Mouse (Mus musculus) MEL (cell line): ENCODE measurements around the gene Adcy10. TPM values are rescaled to one million over a fixed set of nuclear protein-coding genes. Genes with fewer than 3 reads are reported as not detected.
A peak's percentile ranks its signal among the peaks of the same experiment; 100 is the strongest.

ENCODE experiments used
- DNase-seq: peaks from one replicate; pipeline ENCODE4 v3.0.0; 2011; ENCODE audit warnings: low read depth, low spot score
- H3K27ac ChIP-seq: 2 replicates; pipeline ENCODE4 v1.5.1; 2012; ENCODE audit warnings: low read depth, mild to moderate bottlenecking, control low read depth, low read length, moderate library complexity; ENCODE audit not compliant: control insufficient read depth
- H3K27me3 ChIP-seq, 2 experiments: fragments of 150-350 bp in 1 of 2; sonication (generic) in 1 of 2; 2 replicates each; pipeline ENCODE4 v1.6.1; 2012; ENCODE audit warnings: low read length in 2 of 2, mild to moderate bottlenecking in 2 of 2, improper control_type of control experiment in 1 of 2, moderate library complexity in 1 of 2; ENCODE audit not compliant: insufficient read depth in 2 of 2, control insufficient read depth in 1 of 2
- H3K36me3 ChIP-seq, 2 experiments: 2 replicates each; pipeline ENCODE4 v1.6.1; 2012 to 2014; ENCODE audit warnings: low read length in 2 of 2, improper control_type of control experiment in 1 of 2, inconsistent platforms in 1 of 2, mild to moderate bottlenecking in 1 of 2; ENCODE audit not compliant: insufficient read depth in 2 of 2, control insufficient read depth in 1 of 2
- H3K4me1 ChIP-seq, 2 experiments: fragments of 150-350 bp in 1 of 2; sonication (generic) in 1 of 2; 2 replicates each; pipeline ENCODE4 v1.6.1; 2012; ENCODE audit warnings: low read length in 2 of 2, improper control_type of control experiment in 1 of 2, mild to moderate bottlenecking in 1 of 2; ENCODE audit not compliant: insufficient read depth in 2 of 2, control insufficient read depth in 1 of 2
- H3K4me3 ChIP-seq, 2 experiments: fragments of 150-350 bp in 1 of 2; sonication (generic) in 1 of 2; 2 replicates each; pipeline ENCODE4 v1.5.1; 2012; ENCODE audit warnings: low read depth in 2 of 2, low read length in 2 of 2, mild to moderate bottlenecking in 2 of 2, moderate library complexity in 2 of 2, control low read depth in 1 of 2, improper control_type of control experiment in 1 of 2; ENCODE audit not compliant: control insufficient read depth in 1 of 2, insufficient read depth in 1 of 2
- H3K79me2 ChIP-seq: 2 replicates; pipeline ENCODE4 v1.6.1; 2012; ENCODE audit warnings: mild to moderate bottlenecking, low read length, moderate library complexity; ENCODE audit not compliant: control insufficient read depth, poor library complexity, insufficient read depth
- H3K9ac ChIP-seq: 2 replicates; pipeline ENCODE4 v1.6.1; 2012; ENCODE audit warnings: low read depth, mild to moderate bottlenecking, control low read depth, low read length, moderate library complexity; ENCODE audit not compliant: control insufficient read depth, poor library complexity, severe bottlenecking
- H3K9me3 ChIP-seq: fragments of 150-350 bp; sonication (generic); replicated peaks from 2 replicates; pipeline ENCODE4 v1.6.1; 2012; ENCODE audit warnings: mild to moderate bottlenecking, low read length, improper control_type of control experiment, moderate library complexity; ENCODE audit not compliant: insufficient read depth
- BHLHE40 ChIP-seq: IDR thresholded peaks from 2 replicates; pipeline ENCODE4 v1.6.1; 2012; ENCODE audit warnings: low read depth, mild to moderate bottlenecking, inconsistent platforms, low read length, improper control_type of control experiment, borderline replicate concordance
- CTCF ChIP-seq, 3 experiments: IDR thresholded peaks in 2 of 3; conservative IDR thresholded peaks in 1 of 3; 2 replicates each; pipeline ENCODE4 v1.5.1; 2011 to 2012; ENCODE audit warnings: low read length in 3 of 3, low read depth in 2 of 3, mild to moderate bottlenecking in 2 of 3, improper control_type of control experiment in 1 of 3, inconsistent platforms in 1 of 3, mixed read lengths in 1 of 3, moderate library complexity in 1 of 3; ENCODE audit not compliant: control insufficient read depth in 1 of 3, insufficient read depth in 1 of 3, poor library complexity in 1 of 3, severe bottlenecking in 1 of 3
- E2F4 ChIP-seq: IDR thresholded peaks from 2 replicates; pipeline ENCODE4 v1.6.1; 2011; ENCODE audit warnings: low read depth, low read length, improper control_type of control experiment, borderline replicate concordance
- ELF1 ChIP-seq: IDR thresholded peaks from 2 replicates; pipeline ENCODE4 v1.6.1; 2014; ENCODE audit warnings: low read depth, mild to moderate bottlenecking, inconsistent platforms, low read length, improper control_type of control experiment, moderate library complexity
- EP300 ChIP-seq, 2 experiments: IDR thresholded peaks; 2 replicates each; pipeline ENCODE4 v1.6.1; 2011; ENCODE audit warnings: improper control_type of control experiment in 2 of 2, low read length in 2 of 2, low read depth in 1 of 2, mild to moderate bottlenecking in 1 of 2
- ETS1 ChIP-seq: IDR thresholded peaks from 2 replicates; pipeline ENCODE4 v1.6.1; 2012; ENCODE audit warnings: low read depth, mild to moderate bottlenecking, inconsistent platforms, low read length, improper control_type of control experiment, moderate library complexity
- HCFC1 ChIP-seq: IDR thresholded peaks from 2 replicates; pipeline ENCODE4 v1.6.1; 2012; ENCODE audit warnings: low read depth, mild to moderate bottlenecking, inconsistent platforms, low read length, improper control_type of control experiment, moderate library complexity
- JUND ChIP-seq: IDR thresholded peaks from 2 replicates; pipeline ENCODE4 v1.6.1; 2011; ENCODE audit warnings: low read depth, mild to moderate bottlenecking, improper control_type of control experiment, low read length
- MAZ ChIP-seq: IDR thresholded peaks from 2 replicates; pipeline ENCODE4 v1.6.1; 2012; ENCODE audit warnings: low read depth, mild to moderate bottlenecking, inconsistent platforms, low read length, improper control_type of control experiment
- MYC ChIP-seq: IDR thresholded peaks from 2 replicates; pipeline ENCODE4 v1.6.1; 2011; ENCODE audit warnings: low read depth, mild to moderate bottlenecking, low read length, improper control_type of control experiment, moderate library complexity
- NRF1 ChIP-seq: IDR thresholded peaks from 2 replicates; pipeline ENCODE4 v1.6.1; 2014; ENCODE audit warnings: low read depth, mild to moderate bottlenecking, inconsistent platforms, low read length, improper control_type of control experiment, moderate library complexity; ENCODE audit not compliant: poor library complexity, insufficient read depth, severe bottlenecking
- POLR2AphosphoS2 ChIP-seq: IDR thresholded peaks from 2 replicates; pipeline ENCODE4 v1.6.1; 2011; ENCODE audit warnings: low read length, improper control_type of control experiment
- RAD21 ChIP-seq: IDR thresholded peaks from 2 replicates; pipeline ENCODE4 v1.6.1; 2011; ENCODE audit warnings: mild to moderate bottlenecking, low read depth, low read length, improper control_type of control experiment
- SIN3A ChIP-seq: IDR thresholded peaks from 2 replicates; pipeline ENCODE4 v1.6.1; 2012; ENCODE audit warnings: low read length, improper control_type of control experiment, inconsistent platforms
- SMC3 ChIP-seq: IDR thresholded peaks from 2 replicates; pipeline ENCODE4 v1.6.1; 2011; ENCODE audit warnings: low read depth, low read length, improper control_type of control experiment
- TAL1 ChIP-seq: IDR thresholded peaks from 2 replicates; pipeline ENCODE4 v1.6.1; 2012; ENCODE audit warnings: mild to moderate bottlenecking, inconsistent platforms, low read length, moderate library complexity, mixed read lengths
- TCF12 ChIP-seq: IDR thresholded peaks from 2 replicates; pipeline ENCODE4 v1.6.1; 2014; ENCODE audit warnings: low read depth, mild to moderate bottlenecking, inconsistent platforms, low read length, improper control_type of control experiment, moderate library complexity
- USF1 ChIP-seq: IDR thresholded peaks from 2 replicates; pipeline ENCODE4 v1.6.1; 2014; ENCODE audit warnings: low read depth, mild to moderate bottlenecking, inconsistent platforms, low read length, improper control_type of control experiment, moderate library complexity
- USF2 ChIP-seq, 2 experiments: IDR thresholded peaks; 2 replicates each; pipeline ENCODE4 v1.6.1; 2011 to 2012; ENCODE audit warnings: improper control_type of control experiment in 2 of 2, low read length in 2 of 2, borderline replicate concordance in 1 of 2, inconsistent platforms in 1 of 2, low read depth in 1 of 2, mild to moderate bottlenecking in 1 of 2; ENCODE audit not compliant: insufficient read depth in 1 of 2
- ZC3H11A ChIP-seq: IDR thresholded peaks from 2 replicates; pipeline ENCODE4 v1.6.1; 2012; ENCODE audit warnings: low read depth, mild to moderate bottlenecking, inconsistent platforms, low read length, improper control_type of control experiment
- ZKSCAN1 ChIP-seq: IDR thresholded peaks from 2 replicates; pipeline ENCODE4 v1.6.1; 2012; ENCODE audit warnings: low read depth, mild to moderate bottlenecking, inconsistent platforms, low read length, improper control_type of control experiment, moderate library complexity
- ZMIZ1 ChIP-seq: IDR thresholded peaks from 2 replicates; pipeline ENCODE4 v1.6.1; 2012; ENCODE audit warnings: low read depth, mild to moderate bottlenecking, inconsistent platforms, low read length, improper control_type of control experiment, moderate library complexity
- ZNF384 ChIP-seq: IDR thresholded peaks from 2 replicates; pipeline ENCODE4 v1.6.1; 2012; ENCODE audit warnings: low read depth, mild to moderate bottlenecking, inconsistent platforms, low read length, improper control_type of control experiment
- polyA plus RNA-seq, 2 experiments: library from polyadenylated mRNA; stranded (reverse) in 1 of 2; unstranded in 1 of 2; fragments of >175 nt in 1 of 2; fragments of >200 nt in 1 of 2; gene quantifications; 2 replicates each; pipeline versions ENCODE4 v1.2.1 to v1.2.4; 2012; ENCODE audit warnings: low replicate concordance in 2 of 2, low read depth in 1 of 2; ENCODE audit not compliant: insufficient read length in 2 of 2, insufficient read depth in 1 of 2, missing spikeins in 1 of 2
- total RNA-seq: library from RNA; depleted of rRNA; stranded (reverse); fragments of 300-350 nt; gene quantifications from 2 replicates; pipeline ENCODE4 v1.2.3, GENCODE M21; 2012

The Adcy10 gene
- total and polyA plus RNA-seq, 3 experiments: not detected

DNA sequence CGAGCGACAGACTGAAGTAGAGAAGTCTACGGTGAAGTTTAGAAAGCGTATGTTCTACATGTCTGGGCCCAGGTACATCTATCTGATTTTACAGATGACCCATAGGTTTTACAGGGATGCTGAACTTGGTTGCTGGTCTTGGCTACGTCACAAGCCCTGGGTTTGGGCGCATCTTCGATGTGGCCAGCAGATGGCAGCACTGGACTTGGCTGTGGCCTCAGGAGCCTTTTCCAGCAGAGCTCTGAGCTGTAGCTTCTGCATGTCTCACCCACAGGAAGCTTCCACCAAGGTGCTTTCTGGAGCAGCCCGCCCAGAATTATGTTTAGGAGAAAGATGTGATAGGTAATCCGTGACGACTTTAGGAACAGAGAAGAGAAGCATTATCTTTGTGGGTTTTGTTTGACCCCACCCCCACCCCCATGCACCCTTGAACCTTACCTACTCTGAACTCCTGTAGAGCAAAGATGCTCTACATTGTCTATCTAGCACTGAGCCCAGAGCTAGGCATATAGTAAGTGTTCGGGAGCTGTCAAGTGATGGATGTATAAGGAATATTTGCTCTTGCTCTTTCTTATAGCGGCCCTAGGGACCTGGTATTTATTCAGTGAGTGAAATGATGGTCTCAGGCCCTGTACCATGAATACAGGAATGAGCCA, 98.7 kb downstream of the Adcy10 start:
- Histone ChIP-seq H3K27ac (no peak overlapping the region), H3K9me3 (no peaks in the 10 kb centered on the region), H3K27me3 (no peaks in the 10 kb centered on the region), H3K4me1 (0 out of 4 replicates have a peak, but pooled peaks cover 0 to 5% of the 10 kb centered on the region in 2 experiments)
- peak; percentile 91 for DNase-seq
- TF ChIP-seq ZC3H11A: peak; percentile 93
- TF ChIP-seq SMC3: peak; percentile 95
- no peak for TF ChIP-seq TAL1
- TF ChIP-seq CTCF (IDR thresholded peaks at IDR 0.05 in 2 of 3, conservative IDR thresholded peaks at IDR 0.05 in 1 of 3; ENCODE audit: control insufficient read depth in 1 of 3, insufficient read depth in 1 of 3, low read depth in 2 of 3, low read length in 3 of 3, poor library complexity in 1 of 3, severe bottlenecking in 1 of 3): peak; percentile 91 to 98 (median 94)
- TF ChIP-seq RAD21: peak; percentile 92
- no peak for TF ChIP-seq USF2 (IDR thresholded peaks at IDR 0.05; ENCODE audit: borderline replicate concordance in 1 of 2, insufficient read depth in 1 of 2, low read depth in 1 of 2, low read length in 2 of 2)
- TF ChIP-seq, all 39 proteins: peak for 4
- no peaks in the 10 kb centered on the region; a peak in 1 of 4 replicates for H3K36me3 ChIP-seq
- no peak overlapping the region for H3K9ac ChIP-seq
- H3K4me3 ChIP-seq: no peak overlapping the region
- no peaks in the 10 kb centered on the region for H3K79me2 ChIP-seq

GRCm38 (mm10) chr1:165585389-165586104, 100.6 kb downstream of the Adcy10 start:
- Histone ChIP-seq H3K27me3 (no peaks in the 10 kb centered on the region), H3K4me1 (0 out of 4 replicates have a peak, but pooled peaks cover 0 to 5% of the 10 kb centered on the region in 2 experiments), H3K36me3 (no peaks in the 10 kb centered on the region; a peak in 1 of 4 replicates)

GRCm38 (mm10) chr1:165586366-165586765, 101.4 kb downstream of the Adcy10 start:
- Histone ChIP-seq H3K4me3 (no peak overlapping the region), H3K79me2 (no peaks in the 10 kb centered on the region), H3K9ac (no peak overlapping the region), H3K36me3 (no peaks in the 10 kb centered on the region; a peak in 1 of 4 replicates), H3K9me3 (no peaks in the 10 kb centered on the region), H3K4me1 (0 out of 4 replicates have a peak, but pooled peaks cover 0 to 5% of the 10 kb centered on the region in 2 experiments), H3K27ac (no peak overlapping the region), H3K27me3 (no peaks in the 10 kb centered on the region)
- TF ChIP-seq ZMIZ1 (no peak), ZKSCAN1 (no peak), BHLHE40 (no peak), SIN3A (no peak), NRF1 (no peak), SMC3 (no peak), USF1 (no peak), TCF12 (no peak), ZC3H11A (no peak), ELF1 (no peak)
- DNase-seq: peak; percentile 35

More at GRCm38 (mm10) chr1:165585389-165586104, 100.6 kb downstream of the Adcy10 start:
- Histone ChIP-seq H3K4me3 (no peak overlapping the region), H3K79me2 (no peaks in the 10 kb centered on the region), H3K9ac (no peak overlapping the region)
- DNase-seq: no peak
- TF ChIP-seq MYC (no peak), TCF12 (no peak), SIN3A (no peak), MAZ (no peak), POLR2AphosphoS2 (no peak), NRF1 (no peak), ETS1 (no peak), HCFC1 (no peak), JUND (no peak), ZNF384 (no peak), E2F4 (no peak), ZMIZ1 (no peak), USF2 (IDR thresholded peaks at IDR 0.05; ENCODE audit: borderline replicate concordance in 1 of 2, insufficient read depth in 1 of 2, low read depth in 1 of 2, low read length in 2 of 2) (no peak), EP300 (IDR thresholded peaks at IDR 0.05; ENCODE audit: low read depth in 1 of 2, low read length in 2 of 2) (no peak)
- TF ChIP-seq, all 39 proteins: peak for 0
- no peak overlapping the region for H3K27ac ChIP-seq
- no peaks in the 10 kb centered on the region for H3K9me3 ChIP-seq
